ENCODE assay signal across 14 mouse cellular contexts in the genomic region with DNA sequence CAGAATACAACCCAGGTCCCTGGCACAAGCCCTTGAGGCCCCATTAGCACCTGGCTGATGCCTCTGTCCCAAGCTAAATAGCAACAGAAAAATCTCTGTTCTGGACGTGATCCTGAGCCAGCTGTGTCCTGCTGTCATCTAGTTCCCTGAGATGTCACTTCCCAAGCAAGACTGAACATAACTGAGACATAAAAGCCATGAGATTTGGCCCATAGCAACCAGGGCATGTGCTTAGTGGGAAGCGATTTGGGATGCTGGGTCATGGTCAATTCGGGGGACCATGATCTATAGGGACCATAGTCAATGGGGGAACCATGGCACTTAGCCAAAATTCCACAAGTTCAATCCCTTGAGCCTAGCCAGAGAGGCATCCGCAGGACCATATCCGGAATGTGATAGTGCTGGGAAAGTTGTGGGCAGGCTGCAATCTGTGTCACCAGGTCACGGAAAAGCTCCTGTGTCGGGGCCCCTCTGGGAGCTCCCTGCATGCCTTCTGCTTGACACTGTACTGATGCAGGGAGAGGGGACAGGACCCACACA.
DNase-seq lines count a peak whose midpoint lies in the region; ATAC-seq and TF ChIP-seq lines count a peak whose summit lies in the region.
"Had no signal": no experiment of that assay in that cellular context is flagged by ENCODE, and none has a peak within 500 bp of the region (broad histone marks: within the 10 kb centered on the region; RNA-seq: fewer than 3 reads in every experiment).

No protein-coding gene starts in this region.

- peak in 1 of 2 experiments; percentile 55 for DNase-seq in heart, adult 2 months
- no peak for DNase-seq in heart, postnatal 36 days
- DNase-seq in lung, postnatal 14 days, result no peak
- DNase-seq in heart, postnatal 0 days (ENCODE audit: low spot score), result no peak
- peak; percentile 41 to 65 for DNase-seq in kidney, postnatal 4 days
- DNase-seq in urinary bladder, adult 18-20 months (ENCODE audit: low spot score in 2 of 2), result no peak
- DNase-seq: cerebellum, adult 11-12 months; right cerebral cortex, postnatal 4 days; thymus, postnatal 4 days had no signal

- H3K27ac ChIP-seq in heart, adult 2 months, result peak overlapping the region; percentile 63
- peak overlapping the region; percentile 42 for H3K27ac ChIP-seq in lung, embryonic 16.5 days (ENCODE audit: low read length)
- peak overlapping the region; percentile 54 for H3K27ac ChIP-seq in heart, postnatal 0 days (ENCODE audit: low read depth)
- no peak overlapping the region for H3K27ac ChIP-seq in midbrain, embryonic 13.5 days
- H3K27ac ChIP-seq: liver, embryonic 14.5 days had no signal

- H3K27me3 ChIP-seq in heart, adult 2 months (ENCODE audit: control insufficient read depth, insufficient read depth, low read length), result no peaks in the 10 kb centered on the region
- no peaks in the 10 kb centered on the region for H3K27me3 ChIP-seq in lung, embryonic 16.5 days (ENCODE audit: control insufficient read depth, insufficient read depth, low read depth, low read length)
- H3K27me3 ChIP-seq in heart, postnatal 0 days (ENCODE audit: control insufficient read depth, insufficient read depth, low read length), result no peaks in the 10 kb centered on the region
- no peaks in the 10 kb centered on the region for H3K27me3 ChIP-seq in midbrain, embryonic 13.5 days

- TF ChIP-seq POLR2A in heart, adult 2 months (IDR thresholded peaks at IDR 0.05; ENCODE audit: insufficient read depth, low read depth, low read length), result no peak

- no peak for TF ChIP-seq EP300 in heart, adult 2 months (IDR thresholded peaks at IDR 0.05; ENCODE audit: insufficient read depth, low read depth, low read length)
- peak; percentile 54; the same call in 1 of the 2 replicates for TF ChIP-seq EP300 in heart, postnatal 0 days (IDR thresholded peaks at IDR 0.05; ENCODE audit: low read depth)

- H3K9me3 ChIP-seq in lung, embryonic 16.5 days (ENCODE audit: control insufficient read depth, low read length), result no peaks in the 10 kb centered on the region
- no peaks in the 10 kb centered on the region for H3K9me3 ChIP-seq in heart, postnatal 0 days (replicated peaks; ENCODE audit: control insufficient read depth, low read length)
- H3K9me3 ChIP-seq in midbrain, embryonic 13.5 days, result no peaks in the 10 kb centered on the region
- H3K9me3 ChIP-seq: G1E had no signal

- no peak overlapping the region for H3K4me2 ChIP-seq in lung, embryonic 16.5 days (ENCODE audit: low read depth, low read length)
- no peak overlapping the region for H3K4me2 ChIP-seq in heart, postnatal 0 days (ENCODE audit: low read depth, low read length)
- H3K4me2 ChIP-seq in midbrain, embryonic 13.5 days (replicated peaks), result no peak overlapping the region

- peaks cover 8% of the 10 kb centered on the region for H3K79me2 ChIP-seq in heart, adult 2 months (replicated peaks; ENCODE audit: control insufficient read depth, insufficient read depth, low read length)

- H3K4me1 ChIP-seq in heart, adult 2 months (ENCODE audit: control insufficient read depth, insufficient read depth, low read length), result peaks cover 41% of the 10 kb centered on the region
- peaks cover 51% of the 10 kb centered on the region for H3K4me1 ChIP-seq in lung, embryonic 16.5 days (replicated peaks; ENCODE audit: control insufficient read depth, insufficient read depth, low read length)
- peaks cover 31% of the 10 kb centered on the region for H3K4me1 ChIP-seq in heart, postnatal 0 days (ENCODE audit: control insufficient read depth, insufficient read depth)
- H3K4me1 ChIP-seq in midbrain, embryonic 13.5 days (replicated peaks), result no peaks in the 10 kb centered on the region; the same call in 1 of the 2 replicates

- intact Hi-C loops in heart, adult 2 months (cut with DNase I), result loop anchor here (2.0 kb wide), 1 partner anchor 56 kb away; no protein-coding TSS in a partner anchor
- intact Hi-C loops in heart, postnatal 36 days (cut with DNase I), result loop anchor here (2.0 to 10.0 kb wide), 4 partner anchors 60 to 302 kb away; partner anchors contain the start of genes Cars2, Col4a1, Col4a2 and Ing1

- H3K36me3 ChIP-seq in heart, adult 2 months (ENCODE audit: control insufficient read depth, insufficient read depth, low read length), result peaks cover 18% of the 10 kb centered on the region
- no peaks in the 10 kb centered on the region for H3K36me3 ChIP-seq in lung, embryonic 16.5 days (ENCODE audit: control insufficient read depth, insufficient read depth, low read length)
- H3K36me3 ChIP-seq in heart, postnatal 0 days (replicated peaks; ENCODE audit: control insufficient read depth, insufficient read depth, low read length), result peaks cover 1% of the 10 kb centered on the region; the same call in 1 of the 2 replicates
- no peaks in the 10 kb centered on the region for H3K36me3 ChIP-seq in midbrain, embryonic 13.5 days
- H3K36me3 ChIP-seq: G1E had no signal

- peak; percentile 10; the same call in 1 of the 2 replicates for ATAC-seq in lung, embryonic 16.5 days (ENCODE audit: low read depth)
- ATAC-seq in heart, postnatal 0 days (ENCODE audit: insufficient read depth, low read depth), result peak; percentile 52
- no peak for ATAC-seq in midbrain, embryonic 13.5 days

- H3K9ac ChIP-seq in heart, adult 2 months (ENCODE audit: low read depth, low read length), result no peak overlapping the region
- H3K9ac ChIP-seq in lung, embryonic 16.5 days (ENCODE audit: low read length), result no peak overlapping the region
- H3K9ac ChIP-seq in heart, postnatal 0 days (replicated peaks; ENCODE audit: low read depth, low read length), result no peak overlapping the region
- no peak overlapping the region for H3K9ac ChIP-seq in midbrain, embryonic 13.5 days (replicated peaks)
- H3K9ac ChIP-seq: liver, embryonic 14.5 days had no signal

- no peak overlapping the region for H3K4me3 ChIP-seq in heart, adult 2 months
- no peak overlapping the region for H3K4me3 ChIP-seq in lung, embryonic 16.5 days (ENCODE audit: low read length)
- no peak overlapping the region for H3K4me3 ChIP-seq in heart, postnatal 0 days (ENCODE audit: low read depth, low read length)
- no peak overlapping the region for H3K4me3 ChIP-seq in midbrain, embryonic 13.5 days (replicated peaks)
- H3K4me3 ChIP-seq: myocyte had no signal

- 19% methylated on average over 7 of the region's 7 CpGs for WGBS in heart, adult 2 months
- 46% methylated on average over 7 of the region's 7 CpGs for WGBS in lung, embryonic 16.5 days
- 12% methylated on average over 7 of the region's 7 CpGs for WGBS in heart, postnatal 0 days
- 72% methylated on average over 7 of the region's 7 CpGs for WGBS in midbrain, embryonic 13.5 days

- no peak for TF ChIP-seq CTCF in heart, adult 2 months (IDR thresholded peaks at IDR 0.05)
- TF ChIP-seq CTCF in heart, postnatal 0 days (IDR thresholded peaks at IDR 0.05; ENCODE audit: low read depth), result no peak

Comparison
In these comparisons a context has a peak if more than half of its experiments do, and no peak if none do; other contexts are left out.
1. DNase-seq: peak in kidney, postnatal 4 days (2 of 2); none in heart, postnatal 36 days (0 of 2), lung, postnatal 14 days (single experiment), heart, postnatal 0 days (single experiment) and urinary bladder, adult 18-20 months (0 of 2).